Mouse (Mus musculus): ENCODE data around the gene Slamf9.

- TF ChIP-seq POLR2A (IDR thresholded peaks at IDR 0.05; ENCODE audit: control insufficient read depth, extremely low read depth, insufficient read depth, low read length, poor library complexity) (no peak), CTCF (IDR thresholded peaks at IDR 0.05; ENCODE audit: borderline replicate concordance, control insufficient read depth, extremely low read depth, insufficient read depth, low read length, poor library complexity) (no peak)
These were observed 6.8 kb upstream of the Slamf9 start for GRCm38 (mm10) chr1:172468301-172468877.
